Mouse (Mus musculus): Measurements from ENCODE around the gene Saxo1.

DNA sequence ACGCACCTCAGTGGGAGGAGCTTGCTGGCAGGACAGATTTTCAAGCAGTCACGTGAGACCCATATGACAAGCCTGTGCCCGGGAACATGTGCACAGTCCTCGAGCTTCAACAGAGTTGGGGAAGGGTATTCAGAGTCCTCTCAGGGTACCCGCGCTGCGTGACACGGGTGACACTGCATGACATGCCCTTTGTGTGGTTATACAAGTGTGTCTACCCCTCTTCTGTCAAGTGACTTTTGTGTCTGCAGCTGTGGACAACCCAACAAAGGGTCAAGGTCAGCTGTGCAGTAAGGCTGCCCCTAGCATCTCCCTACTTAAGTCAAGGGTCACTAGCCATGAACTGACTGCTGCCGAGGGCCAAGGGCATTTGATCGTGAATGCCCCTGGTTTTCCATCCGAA is 131.6 kb downstream of the Saxo1 start:
- TF ChIP-seq GATA1 (IDR thresholded peaks at IDR 0.05; ENCODE audit: low read length): no peak
- TF ChIP-seq TAL1 (IDR thresholded peaks at IDR 0.05; ENCODE audit: low read length): no peak
